Mouse (Mus musculus) layer of hippocampus, adult 18-20 months (tissue): ENCODE measurements around the gene Sh2b2. TPM values are rescaled to one million over a fixed set of nuclear protein-coding genes. Genes with fewer than 3 reads are reported as not detected.
A peak's percentile ranks its signal among the peaks of the same experiment; 100 is the strongest.
"Not testable (repeated sequence)": the region's sequence is repeated elsewhere in the genome, so short reads cannot be mapped to it uniquely, and the experiment has no call there.

Experiments used
- DNase-seq, 2 experiments: peaks; one replicate each; pipeline ENCODE4 v3.0.0; 2022; ENCODE audit warnings: low spot score in 2 of 2
- total RNA-seq, 2 experiments: library from RNA; stranded (reverse); gene quantifications; 2 replicates each; pipeline ENCODE4 v1.2.3; 2021

The Sh2b2 gene
- total RNA-seq, 2 experiments from 2014 or later, result 6.5 to 7.7 TPM

GRCm38 (mm10) chr5:136241161-136241560, 5.2 kb downstream of the Sh2b2 start:
- DNase-seq, result no peak

- no peak for DNase-seq
Observed at GRCm38 (mm10) chr5:136240381-136240780, 6.0 kb downstream of the Sh2b2 start.

GRCm38 (mm10) chr5:136237607-136238006, 8.7 kb downstream of the Sh2b2 start:
- no peak for DNase-seq

- DNase-seq, result no peak
Observed at GRCm38 (mm10) chr5:136236611-136237010, 9.7 kb downstream of the Sh2b2 start.

- no peak for DNase-seq
Observed at GRCm38 (mm10) chr5:136230348-136231035, 15.9 kb downstream of the Sh2b2 start.

- DNase-seq, result no peak
Observed at GRCm38 (mm10) chr5:136226246-136226876, 20.0 kb downstream of the Sh2b2 start.

- DNase-seq, result no peak
Observed at GRCm38 (mm10) chr5:136218585-136218984, 27.8 kb downstream of the Sh2b2 start.

GRCm38 (mm10) chr5:136217932-136218381, 28.4 kb downstream of the Sh2b2 start:
- no peak for DNase-seq

- no peak for DNase-seq
Observed at GRCm38 (mm10) chr5:136217004-136217665, 29.2 kb downstream of the Sh2b2 start.

GRCm38 (mm10) chr5:136215958-136216357, 30.4 kb downstream of the Sh2b2 start:
- DNase-seq, result no peak

- DNase-seq, result no peak
Observed at GRCm38 (mm10) chr5:136215211-136215610, 31.1 kb downstream of the Sh2b2 start.

GRCm38 (mm10) chr5:136213716-136214115, 32.6 kb downstream of the Sh2b2 start:
- DNase-seq, result no peak

GRCm38 (mm10) chr5:136212716-136213115, 33.6 kb downstream of the Sh2b2 start:
- no peak for DNase-seq

- DNase-seq, result not testable (repeated sequence)
Observed at GRCm38 (mm10) chr5:136211341-136212102, 34.8 kb downstream of the Sh2b2 start.

- DNase-seq, result no peak
Observed at GRCm38 (mm10) chr5:136210549-136210948, 35.8 kb downstream of the Sh2b2 start.

GRCm38 (mm10) chr5:136201832-136202231, 44.5 kb downstream of the Sh2b2 start:
- peak; percentile 61 to 90 for DNase-seq

GRCm38 (mm10) chr5:136199526-136199925, 46.8 kb downstream of the Sh2b2 start:
- no peak for DNase-seq

- DNase-seq, result peak; percentile 91 to 97
Observed at GRCm38 (mm10) chr5:136198474-136199391, 47.6 kb downstream of the Sh2b2 start, which contains the start of gene Prkrip1. Gene Prkrip1 (minus strand): TSS chr5:136198963.

GRCm38 (mm10) chr5:136191870-136192269, 54.5 kb downstream of the Sh2b2 start:
- DNase-seq, result no peak

- DNase-seq, result peak in 1 of 2 experiments; percentile 78
Observed at GRCm38 (mm10) chr5:136186723-136187122, 59.6 kb downstream of the Sh2b2 start.
